20 mouse cellular contexts compared by ENCODE assay signal in genomic region chr10:88340660-88341059, GRCm38 (mm10).
"Had no signal": no experiment of that assay in that cellular context is flagged by ENCODE, and none has a peak within 500 bp of the region (broad histone marks: within the 10 kb centered on the region; RNA-seq: fewer than 3 reads in every experiment).

No protein-coding gene starts in this region.

- H3K36me3 ChIP-seq: liver, embryonic 12.5 days; midbrain, embryonic 10.5 days; midbrain, embryonic 12.5 days; neural tube, embryonic 13.5 days; neural tube, embryonic 15.5 days had no signal

- H3K27me3 ChIP-seq: liver, embryonic 12.5 days; midbrain, embryonic 12.5 days; neural tube, embryonic 13.5 days; neural tube, embryonic 15.5 days had no signal

- H3K4me1 ChIP-seq: midbrain, embryonic 10.5 days; midbrain, embryonic 12.5 days; neural tube, embryonic 13.5 days; neural tube, embryonic 15.5 days had no signal

- H3K9ac ChIP-seq: liver, embryonic 12.5 days; liver, embryonic 14.5 days; lung, embryonic 14.5 days; midbrain, embryonic 12.5 days; neural tube, embryonic 13.5 days; neural tube, embryonic 15.5 days had no signal

- ATAC-seq: liver, embryonic 12.5 days; midbrain, embryonic 16.5 days had no signal

- DNase-seq: lung, adult 18-20 months; lung, embryonic 14.5 days; lung, postnatal 4 days; midbrain, embryonic 14.5 days; retina, postnatal 1 day; right cerebral cortex, adult 18-20 months; right cerebral cortex, postnatal 25 days; right cerebral cortex, postnatal 4 days; spleen, adult 18-20 months; thymus, adult 18-20 months; thymus, postnatal 25 days; thymus, postnatal 4 days had no signal

- H3K27ac ChIP-seq: liver, embryonic 12.5 days; liver, embryonic 14.5 days; midbrain, embryonic 10.5 days; midbrain, embryonic 12.5 days; neural tube, embryonic 13.5 days; neural tube, embryonic 15.5 days had no signal

- H3K4me3 ChIP-seq: liver, embryonic 12.5 days; midbrain, embryonic 10.5 days; midbrain, embryonic 12.5 days; myocyte; neural tube, embryonic 13.5 days; neural tube, embryonic 15.5 days had no signal

- H3K9me3 ChIP-seq: liver, embryonic 12.5 days; midbrain, embryonic 10.5 days; midbrain, embryonic 12.5 days; neural tube, embryonic 13.5 days; neural tube, embryonic 15.5 days had no signal

- H3K4me2 ChIP-seq: liver, embryonic 12.5 days; lung, embryonic 14.5 days; midbrain, embryonic 12.5 days; neural tube, embryonic 13.5 days; neural tube, embryonic 15.5 days had no signal
